Mouse (Mus musculus) CH12.LX (cell line): ENCODE data around the gene Slc16a7. TPM values are rescaled to one million over a fixed set of nuclear protein-coding genes. Genes with fewer than 3 reads are reported as not detected.

ENCODE experiments used
- DNase-seq: peaks from one replicate; pipeline ENCODE4 v3.0.0-alpha.2; 2013; ENCODE audit errors: extremely low read depth
- H3K27ac ChIP-seq: 2 replicates; pipeline ENCODE4 v1.5.1; 2012; ENCODE audit warnings: low read depth, mild to moderate bottlenecking, control low read depth, moderate library complexity; ENCODE audit not compliant: insufficient read depth
- H3K27me3 ChIP-seq: replicated peaks from 2 replicates; pipeline ENCODE3; 2012; ENCODE audit warnings: inconsistent platforms
- H3K36me3 ChIP-seq, 2 experiments: replicated peaks in 1 of 2; 2 replicates each; pipeline versions ENCODE3 to v1.6.1; 2012; ENCODE audit warnings: inconsistent platforms in 1 of 2, low read length in 1 of 2, mild to moderate bottlenecking in 1 of 2, mixed read lengths in 1 of 2, moderate library complexity in 1 of 2; ENCODE audit not compliant: control insufficient read depth in 1 of 2, insufficient read depth in 1 of 2
- H3K4me1 ChIP-seq, 2 experiments: 2 replicates each; pipeline ENCODE4 v1.6.1; 2012; ENCODE audit warnings: inconsistent platforms in 1 of 2, moderate library complexity in 1 of 2; ENCODE audit not compliant: insufficient read depth in 2 of 2, control insufficient read depth in 1 of 2
- H3K4me2 ChIP-seq: 2 replicates; pipeline ENCODE4 v1.6.1; 2012; ENCODE audit warnings: low read depth, mild to moderate bottlenecking, control low read depth; ENCODE audit not compliant: poor library complexity, insufficient read depth, severe bottlenecking
- H3K4me3 ChIP-seq, 3 experiments: fragments of 150-350 bp in 1 of 3; sonication (generic) in 1 of 3; replicated peaks in 1 of 3; 2 replicates each; pipeline versions ENCODE3 to v1.5.1; 2011 to 2012; ENCODE audit warnings: low read depth in 2 of 3, low read length in 2 of 3, mild to moderate bottlenecking in 2 of 3, moderate library complexity in 2 of 3, control low read depth in 1 of 3, improper control_type of control experiment in 1 of 3, inconsistent platforms in 1 of 3, mixed read lengths in 1 of 3; ENCODE audit not compliant: poor library complexity in 1 of 3
- H3K79me2 ChIP-seq: replicated peaks from 2 replicates; pipeline ENCODE4 v1.6.1; 2012; ENCODE audit warnings: mild to moderate bottlenecking, moderate library complexity; ENCODE audit not compliant: control insufficient read depth, poor library complexity, insufficient read depth, severe bottlenecking; ENCODE audit errors: extremely low read depth
- H3K9ac ChIP-seq: 2 replicates; pipeline ENCODE4 v1.6.1; 2012; ENCODE audit warnings: low read depth, mild to moderate bottlenecking, control low read depth, moderate library complexity; ENCODE audit not compliant: insufficient read depth
- H3K9me3 ChIP-seq: replicated peaks from 2 replicates; pipeline ENCODE3; 2012; ENCODE audit warnings: low read length, inconsistent platforms, mixed read lengths
- BHLHE40 ChIP-seq: IDR thresholded peaks from 2 replicates; pipeline ENCODE4 v1.6.1; 2011; ENCODE audit warnings: mild to moderate bottlenecking, low read depth, low read length, improper control_type of control experiment
- CHD1 ChIP-seq: IDR thresholded peaks from 2 replicates; pipeline ENCODE4 v1.6.1; 2012; ENCODE audit warnings: low read depth, low read length, improper control_type of control experiment, inconsistent platforms
- CHD2 ChIP-seq: IDR thresholded peaks from 2 replicates; pipeline ENCODE4 v1.6.1; 2011; ENCODE audit warnings: low read length, improper control_type of control experiment
- EP300 ChIP-seq: IDR thresholded peaks from 2 replicates; pipeline ENCODE4 v1.6.1; 2011; ENCODE audit warnings: low read length, improper control_type of control experiment
- ETS1 ChIP-seq: conservative IDR thresholded peaks from 2 replicates; pipeline ENCODE4 v1.6.1; 2012; ENCODE audit warnings: low read depth, mild to moderate bottlenecking, inconsistent platforms, low read length, improper control_type of control experiment, moderate library complexity
- GABPA ChIP-seq: IDR thresholded peaks from 2 replicates; pipeline ENCODE4 v1.6.1; 2012; ENCODE audit warnings: low read depth, low read length, improper control_type of control experiment, inconsistent platforms; ENCODE audit not compliant: insufficient replicate concordance
- HCFC1 ChIP-seq: IDR thresholded peaks from 2 replicates; pipeline ENCODE4 v1.6.1; 2012; ENCODE audit warnings: low read depth, mild to moderate bottlenecking, inconsistent platforms, low read length, improper control_type of control experiment
- IRF4 ChIP-seq: IDR thresholded peaks from 2 replicates; pipeline ENCODE4 v1.6.1; 2014; ENCODE audit warnings: low read depth, mild to moderate bottlenecking, inconsistent platforms, low read length, improper control_type of control experiment
- JUND ChIP-seq: conservative IDR thresholded peaks from 2 replicates; pipeline ENCODE4 v1.6.1; 2011; ENCODE audit warnings: low read depth, low read length, improper control_type of control experiment
- KAT2A ChIP-seq: IDR thresholded peaks from 2 replicates; pipeline ENCODE4 v1.6.1; 2012; ENCODE audit warnings: low read length, improper control_type of control experiment, inconsistent platforms; ENCODE audit not compliant: insufficient replicate concordance
- MAFK ChIP-seq: IDR thresholded peaks from 2 replicates; pipeline ENCODE4 v1.6.1; 2011; ENCODE audit warnings: low read length, improper control_type of control experiment; ENCODE audit not compliant: insufficient replicate concordance
- MAZ ChIP-seq: IDR thresholded peaks from 2 replicates; pipeline ENCODE4 v1.6.1; 2012; ENCODE audit warnings: low read depth, mild to moderate bottlenecking, inconsistent platforms, low read length, improper control_type of control experiment, moderate library complexity
- MEF2A ChIP-seq: IDR thresholded peaks from 2 replicates; pipeline ENCODE4 v1.6.1; 2014; ENCODE audit warnings: low read depth, mild to moderate bottlenecking, inconsistent platforms, low read length, improper control_type of control experiment, borderline replicate concordance
- MYC ChIP-seq: IDR thresholded peaks from 2 replicates; pipeline ENCODE4 v1.6.1; 2011; ENCODE audit warnings: low read depth, mild to moderate bottlenecking, improper control_type of control experiment, low read length
- NELFE ChIP-seq: IDR thresholded peaks from 2 replicates; pipeline ENCODE4 v1.6.1; 2011; ENCODE audit warnings: low read depth, low read length, improper control_type of control experiment
- NRF1 ChIP-seq: IDR thresholded peaks from 2 replicates; pipeline ENCODE4 v1.6.1; 2014; ENCODE audit warnings: low read depth, mild to moderate bottlenecking, inconsistent platforms, low read length, improper control_type of control experiment, moderate library complexity
- PAX5 ChIP-seq: IDR thresholded peaks from 2 replicates; pipeline ENCODE4 v1.6.1; 2012; ENCODE audit warnings: low read length, inconsistent platforms, mixed read lengths
- POLR2A ChIP-seq: IDR thresholded peaks from 2 replicates; pipeline ENCODE4 v1.6.1; 2011; ENCODE audit warnings: low read depth, mild to moderate bottlenecking, improper control_type of control experiment, low read length
- RCOR1 ChIP-seq: conservative IDR thresholded peaks from 2 replicates; pipeline ENCODE4 v1.6.1; 2012; ENCODE audit warnings: low read depth, mild to moderate bottlenecking, inconsistent platforms, low read length, improper control_type of control experiment
- SIN3A ChIP-seq: IDR thresholded peaks from 2 replicates; pipeline ENCODE4 v1.6.1; 2012; ENCODE audit warnings: low read length, improper control_type of control experiment, inconsistent platforms
- TBP ChIP-seq: conservative IDR thresholded peaks from 2 replicates; pipeline ENCODE4 v1.6.1; 2011; ENCODE audit warnings: low read depth, low read length, improper control_type of control experiment
- TCF12 ChIP-seq: IDR thresholded peaks from 2 replicates; pipeline ENCODE4 v1.6.1; 2014; ENCODE audit warnings: low read depth, mild to moderate bottlenecking, inconsistent platforms, low read length, improper control_type of control experiment
- USF2 ChIP-seq: conservative IDR thresholded peaks from 2 replicates; pipeline ENCODE4 v1.6.1; 2011; ENCODE audit warnings: low read depth, low read length, improper control_type of control experiment
- ZC3H11A ChIP-seq: IDR thresholded peaks from 2 replicates; pipeline ENCODE4 v1.6.1; 2012; ENCODE audit warnings: low read depth, mild to moderate bottlenecking, inconsistent platforms, low read length, improper control_type of control experiment
- ZKSCAN1 ChIP-seq: IDR thresholded peaks from 2 replicates; pipeline ENCODE4 v1.6.1; 2012; ENCODE audit warnings: low read depth, inconsistent platforms, low read length, improper control_type of control experiment, borderline replicate concordance
- ZMIZ1 ChIP-seq: IDR thresholded peaks from 2 replicates; pipeline ENCODE4 v1.6.1; 2012; ENCODE audit warnings: low read depth, mild to moderate bottlenecking, inconsistent platforms, low read length, improper control_type of control experiment
- ZNF384 ChIP-seq: IDR thresholded peaks from 2 replicates; pipeline ENCODE4 v1.6.1; 2012; ENCODE audit warnings: low read depth, low read length, improper control_type of control experiment, inconsistent platforms
- dilution Hi-C: fragments of 300-500 bp; cut with MboI; formaldehyde crosslinking; loops from 2 replicates; pipeline ENCODE4 v1.14.3; 2020; ENCODE audit warnings: low sequenced_read_pairs; ENCODE audit not compliant: extremely low pct_unique_long_range_greater_than_20kb, extremely low pct_ligation_motif_present
- in situ Hi-C: fragments of 300-500 bp; cut with MboI; formaldehyde crosslinking; loops from 3 replicates; pipeline ENCODE4 v1.14.3; 2019; ENCODE audit warnings: low sequenced_read_pairs, low pct_ligation_motif_present, low pct_unique_long_range_greater_than_20kb, mixed read lengths
- polyA plus RNA-seq: library from polyadenylated mRNA; unstranded; fragments of >175 nt; gene quantifications from 2 replicates; pipeline ENCODE4 v1.2.1, GENCODE M21; 2012; ENCODE audit warnings: low read depth; ENCODE audit not compliant: insufficient read length
- total RNA-seq, 2 experiments: library from RNA; depleted of rRNA; stranded (reverse); fragments of 300-350 nt in 1 of 2; fragments of >200 nt in 1 of 2; gene quantifications; 2 replicates each; pipeline ENCODE4 v1.2.3; 2012 to 2014

The Slc16a7 gene
- total and polyA plus RNA-seq, 3 experiments, result not detected

GRCm38 (mm10) chr10:125388481-125388875 is 787 bp downstream of the Slc16a7 start:
- Histone ChIP-seq H3K9me3 (peaks cover 72% of the 10 kb centered on the region), H3K79me2 (no peaks in the 10 kb centered on the region), H3K9ac (no peak overlapping the region), H3K4me3 (no peak overlapping the region), H3K27me3 (no peaks in the 10 kb centered on the region), H3K36me3 (no peaks in the 10 kb centered on the region), H3K4me1 (no peaks in the 10 kb centered on the region), H3K27ac (no peak overlapping the region), H3K4me2 (no peak overlapping the region)
- no peak for DNase-seq
- TF ChIP-seq ZC3H11A (no peak), MEF2A (no peak), TBP (no peak), NRF1 (no peak), MAZ (no peak), POLR2A (no peak), ZNF384 (no peak), HCFC1 (no peak), MYC (no peak), GABPA (no peak), NELFE (no peak), RCOR1 (no peak), KAT2A (no peak), USF2 (no peak), EP300 (no peak)
- in situ Hi-C loops (no loop called here), dilution Hi-C loops (no loop called here)

- no peak for DNase-seq
- H3K4me3 ChIP-seq, result no peak overlapping the region
- no peak overlapping the region for H3K9ac ChIP-seq
- no peak overlapping the region for H3K27ac ChIP-seq
- no peak overlapping the region for H3K4me2 ChIP-seq
- no peak for TF ChIP-seq MYC
- TF ChIP-seq NRF1, result no peak
- TF ChIP-seq JUND, result no peak
- TF ChIP-seq ZKSCAN1, result no peak
- no peak for TF ChIP-seq CHD1
- TF ChIP-seq CHD2, result no peak
- no peak for TF ChIP-seq HCFC1
- no peak for TF ChIP-seq MEF2A
- TF ChIP-seq SIN3A, result no peak
- no peak for TF ChIP-seq MAFK
- TF ChIP-seq POLR2A, result no peak
- TF ChIP-seq ZMIZ1, result no peak
- no peak for TF ChIP-seq TCF12
- no peak for TF ChIP-seq BHLHE40
- no peak for TF ChIP-seq RCOR1
- no peak for TF ChIP-seq EP300
- TF ChIP-seq PAX5, result no peak
- TF ChIP-seq ETS1, result no peak
- no peak for TF ChIP-seq IRF4
- dilution Hi-C loops (no loop called here), in situ Hi-C loops (no loop called here)
- H3K4me1 ChIP-seq, result no peaks in the 10 kb centered on the region
- peaks cover 68% of the 10 kb centered on the region for H3K9me3 ChIP-seq
- H3K27me3 ChIP-seq, result no peaks in the 10 kb centered on the region
- no peaks in the 10 kb centered on the region for H3K36me3 ChIP-seq
- no peaks in the 10 kb centered on the region for H3K79me2 ChIP-seq
These were observed 1.4 kb downstream of the Slc16a7 start for GRCm38 (mm10) chr10:125387782-125388415.
